Mouse (Mus musculus) kidney, embryonic 14.5 days (tissue): Measurements from ENCODE around the gene Nova2. TPM values are rescaled to one million over a fixed set of nuclear protein-coding genes. Genes with fewer than 3 reads are reported as not detected.

Experiments
- ATAC-seq: fragments of 200-750 bp; cut with Nextera tagmentation; 2 replicates; pipeline ENCODE4 v1.8.0; 2017; ENCODE audit warnings: moderate number of reproducible peaks, mild to moderate bottlenecking, moderate TSS enrichment, moderate library complexity; ENCODE audit not compliant: low FRiP score, low TSS enrichment
- H3K27ac ChIP-seq: fragments of 300-500 bp; sonication (generic); 2 replicates; pipeline ENCODE4 v1.5.1; 2014; ENCODE audit warnings: low read depth, mild to moderate bottlenecking, low read length, moderate library complexity, mixed read lengths
- H3K27me3 ChIP-seq: fragments of 300-500 bp; sonication (generic); 2 replicates; pipeline ENCODE4 v1.6.1; 2014; ENCODE audit warnings: mild to moderate bottlenecking, low read length; ENCODE audit not compliant: control insufficient read depth, insufficient read depth
- H3K36me3 ChIP-seq: fragments of 300-500 bp; sonication (generic); 2 replicates; pipeline ENCODE4 v1.6.1; 2014; ENCODE audit warnings: low read length, mixed read lengths; ENCODE audit not compliant: control insufficient read depth, insufficient read depth
- H3K4me1 ChIP-seq: fragments of 300-500 bp; sonication (generic); 2 replicates; pipeline ENCODE4 v1.6.1; 2014; ENCODE audit warnings: low read length, mixed read lengths; ENCODE audit not compliant: control insufficient read depth, insufficient read depth
- H3K4me2 ChIP-seq: fragments of 300-500 bp; sonication (generic); replicated peaks from 2 replicates; pipeline ENCODE4 v1.6.1; 2014; ENCODE audit warnings: low read depth, mild to moderate bottlenecking, low read length
- H3K4me3 ChIP-seq: fragments of 300-500 bp; sonication (generic); 2 replicates; pipeline ENCODE4 v1.5.1; 2014; ENCODE audit warnings: mild to moderate bottlenecking, low read length
- H3K9ac ChIP-seq: fragments of 300-500 bp; sonication (generic); 2 replicates; pipeline ENCODE4 v1.6.1; 2014; ENCODE audit warnings: low read depth, mild to moderate bottlenecking, low read length, moderate library complexity
- H3K9me3 ChIP-seq: fragments of 300-500 bp; sonication (generic); 2 replicates; pipeline ENCODE4 v1.6.1; 2016; ENCODE audit warnings: low read length; ENCODE audit not compliant: control insufficient read depth
- WGBS: fragments of 180-500 bp; shearing (Covaris S2); extraction: QIAGEN DNeasy Blood & Tissue Kit; methylation state at CpG from one replicate; pipeline ENCODE4 v1.1.7; 2014; 5-methylcytosine and 5-hydroxymethylcytosine counted together
- polyA plus RNA-seq: library from polyadenylated mRNA; unstranded; fragments of >200 nt; fragmentation: Nextera tagmentation; extraction: Ambion mirVana; gene quantifications from 2 replicates; pipeline ENCODE4 v1.2.1, GENCODE M21; 2014

The Nova2 gene
- polyA plus RNA-seq, 1 experiment from 2014 or later = 0.96 TPM

DNA sequence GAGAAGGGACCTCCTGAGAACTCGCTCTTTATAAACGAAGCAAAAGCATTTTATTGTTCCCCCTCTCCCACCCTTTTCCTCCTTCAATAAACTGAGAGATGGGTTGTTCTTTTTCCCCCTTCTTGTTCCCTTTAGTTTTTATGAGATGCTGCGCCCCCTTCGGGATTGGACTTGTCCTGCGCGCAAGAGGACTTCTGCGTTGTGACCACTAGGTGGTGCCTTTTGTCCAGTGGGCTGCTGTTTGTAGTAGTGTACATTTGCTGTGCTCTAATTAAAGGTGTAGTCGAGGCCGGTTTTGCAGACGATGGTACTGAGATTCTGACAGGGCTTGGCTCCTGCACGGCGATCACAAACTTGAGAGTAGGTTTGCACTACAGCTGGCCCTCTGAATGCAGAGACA, 80.8 kb downstream of the Nova2 start:
- H3K9me3 ChIP-seq = no peaks in the 10 kb centered on the region
- peaks cover 43% of the 10 kb centered on the region for H3K4me1 ChIP-seq
- no peak overlapping the region for H3K9ac ChIP-seq
- H3K4me3 ChIP-seq = peak overlapping the region; percentile 90; the same call in 1 of the 2 replicates
- 8% methylated on average over 12 of the region's 12 CpGs for WGBS
- H3K36me3 ChIP-seq = peaks cover 24% of the 10 kb centered on the region
- no peak for ATAC-seq
- H3K4me2 ChIP-seq = peak overlapping the region; percentile 98
- H3K27me3 ChIP-seq = no peaks in the 10 kb centered on the region
- H3K27ac ChIP-seq = no peak overlapping the region; the same call in 1 of the 2 replicates

DNA sequence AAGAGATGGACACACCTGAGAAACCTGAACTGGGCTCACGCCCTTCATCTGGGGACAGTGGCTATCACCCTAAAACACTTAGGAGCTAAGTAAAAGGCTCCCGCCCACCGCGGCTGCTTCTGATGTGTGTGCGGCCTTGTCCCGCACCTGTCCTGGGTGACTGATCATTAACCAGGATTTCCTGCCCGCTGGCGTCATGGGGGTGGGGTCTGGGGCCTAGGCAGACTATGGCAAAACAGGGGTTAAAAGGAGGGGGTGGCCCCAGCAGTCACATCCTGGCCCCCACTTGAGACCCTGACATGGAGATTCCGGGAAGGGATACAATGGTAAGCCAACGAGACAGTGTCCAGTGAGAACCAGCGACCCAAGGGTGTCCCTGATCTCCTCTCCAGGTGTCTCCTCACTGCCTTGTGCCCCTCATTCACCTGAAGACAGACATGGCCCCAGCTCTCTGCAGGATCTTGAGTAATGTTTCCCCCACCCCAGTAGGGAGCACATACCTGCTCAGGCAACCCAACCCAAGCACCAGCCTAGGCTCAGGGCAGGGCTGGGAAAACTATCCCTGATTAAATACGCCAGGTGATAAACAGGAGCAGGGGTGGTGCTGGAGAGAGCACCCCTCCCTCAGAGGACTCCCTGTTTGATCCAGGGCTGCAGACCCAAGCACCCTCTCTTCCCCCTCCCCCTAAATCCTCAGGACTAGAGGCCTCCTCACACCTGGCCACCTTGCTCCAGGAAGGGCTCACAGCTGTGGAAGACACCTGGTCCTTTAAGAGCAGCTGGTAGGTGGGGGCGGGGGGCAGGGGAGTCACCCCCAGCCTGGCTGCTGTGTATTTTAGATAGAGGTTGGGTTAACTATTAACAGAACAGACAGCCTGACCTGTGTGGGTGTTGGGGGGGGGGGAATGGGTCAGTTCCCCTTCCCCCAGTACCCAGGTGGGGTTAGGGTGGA, 81.6 kb downstream of the Nova2 start:
- Histone ChIP-seq H3K4me2 (peak overlapping the region; percentile 34), H3K27me3 (no peaks in the 10 kb centered on the region), H3K9me3 (no peaks in the 10 kb centered on the region), H3K4me3 (no peak overlapping the region), H3K9ac (peak overlapping the region; percentile 34; the same call in 1 of the 2 replicates), H3K4me1 (peaks cover 46% of the 10 kb centered on the region), H3K27ac (peak overlapping the region; percentile 73), H3K36me3 (peaks cover 24% of the 10 kb centered on the region)
- WGBS = 55% methylated on average over 13 of the region's 13 CpGs
- no peak for ATAC-seq

DNA sequence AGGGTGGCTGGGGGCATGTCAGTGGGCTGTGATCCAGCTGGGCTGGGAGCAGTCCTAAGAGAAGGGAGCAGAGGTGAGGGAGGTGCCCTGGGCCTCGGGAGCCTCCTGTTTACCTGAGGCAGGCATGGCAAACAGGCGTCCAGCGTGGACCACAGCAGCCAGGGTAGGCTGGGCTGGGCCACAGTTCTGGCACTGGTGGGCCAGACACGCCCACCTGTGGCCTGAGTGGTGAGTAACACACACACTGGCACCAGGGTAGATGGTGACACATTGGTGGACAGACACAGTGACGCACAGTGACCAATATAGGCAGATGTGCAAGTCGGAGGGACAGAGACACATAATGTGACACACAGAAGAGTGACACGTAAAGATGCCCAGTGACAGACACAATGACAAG, 84.9 kb downstream of the Nova2 start:
- Histone ChIP-seq H3K27ac (no peak overlapping the region), H3K4me1 (peaks cover 40% of the 10 kb centered on the region), H3K36me3 (peaks cover 18% of the 10 kb centered on the region), H3K4me2 (no peak overlapping the region), H3K27me3 (no peaks in the 10 kb centered on the region), H3K4me3 (no peak overlapping the region), H3K9me3 (no peaks in the 10 kb centered on the region), H3K9ac (no peak overlapping the region)
- ATAC-seq = no peak
- WGBS = 78% methylated on average over 7 of the region's 7 CpGs

DNA sequence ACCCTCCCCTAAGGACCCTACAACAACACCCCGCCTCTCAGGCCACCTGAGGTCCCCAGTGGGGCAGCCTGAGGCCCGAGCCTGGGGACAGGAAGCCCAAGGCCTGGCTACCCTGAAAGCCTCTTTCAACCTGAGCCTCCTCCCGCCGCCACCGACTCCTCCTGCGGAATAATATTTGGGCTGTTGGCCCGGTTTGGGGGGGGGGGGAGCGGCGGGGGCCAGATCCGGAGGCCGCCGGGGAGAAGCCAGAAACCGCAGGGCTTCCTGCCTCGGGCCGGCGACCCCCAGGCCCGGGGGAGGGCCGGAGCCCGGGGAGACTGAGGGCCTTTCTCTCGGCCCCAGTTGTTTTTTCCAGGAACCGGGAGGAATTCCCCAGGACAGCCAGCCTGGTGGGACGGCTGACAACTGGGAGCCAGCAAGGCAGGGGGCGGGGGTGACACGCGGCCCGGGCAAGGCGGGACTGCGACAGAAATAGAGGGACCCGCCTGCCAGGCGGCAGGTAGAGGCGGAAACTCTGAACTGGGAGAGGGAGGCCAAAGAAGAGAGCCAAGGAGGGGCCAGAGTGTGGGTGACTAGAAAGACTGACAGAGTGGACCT, 86.4 kb downstream of the Nova2 start:
- H3K27me3 ChIP-seq = no peaks in the 10 kb centered on the region
- peak; percentile 37; the same call in 1 of the 2 replicates for ATAC-seq
- H3K9ac ChIP-seq = peak overlapping the region; percentile 78
- H3K4me1 ChIP-seq = peaks cover 26% of the 10 kb centered on the region
- H3K4me2 ChIP-seq = peak overlapping the region; percentile 70
- H3K36me3 ChIP-seq = peaks cover 6% of the 10 kb centered on the region
- 3% methylated on average over 29 of the region's 31 CpGs for WGBS
- H3K4me3 ChIP-seq = peak overlapping the region; percentile 40
- peak overlapping the region; percentile 74 for H3K27ac ChIP-seq
- no peaks in the 10 kb centered on the region for H3K9me3 ChIP-seq

DNA sequence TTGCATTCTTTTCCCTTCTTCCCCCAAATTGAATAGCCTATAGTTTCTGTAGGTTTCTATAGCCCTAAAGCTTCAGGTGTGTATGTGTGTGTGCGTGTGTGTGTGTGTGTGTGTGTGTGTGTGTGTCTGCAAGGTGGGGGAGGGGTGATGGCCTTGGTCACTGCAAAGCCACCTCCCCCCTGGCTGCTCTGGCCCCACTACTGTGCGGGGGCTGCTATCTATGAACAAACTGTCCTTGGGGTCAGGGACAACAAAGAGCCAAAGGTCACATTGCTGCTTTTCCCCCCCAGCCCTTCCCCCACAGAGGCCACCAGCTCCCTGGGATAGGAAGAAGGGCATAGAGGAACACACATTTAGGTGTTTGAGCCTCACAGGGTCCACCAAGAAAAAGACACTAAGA, 87.2 kb downstream of the Nova2 start:
- 34% methylated on average over 2 of the region's 2 CpGs for WGBS
- Histone ChIP-seq H3K27ac (no peak overlapping the region), H3K4me1 (peaks cover 18% of the 10 kb centered on the region), H3K36me3 (no peaks in the 10 kb centered on the region), H3K9me3 (no peaks in the 10 kb centered on the region), H3K27me3 (no peaks in the 10 kb centered on the region), H3K4me2 (0 out of 2 replicates have a peak overlapping the region, but pooled peaks have one; percentile 70), H3K4me3 (peak overlapping the region; percentile 40; the same call in 1 of the 2 replicates), H3K9ac (no peak overlapping the region)
- ATAC-seq = no peak

DNA sequence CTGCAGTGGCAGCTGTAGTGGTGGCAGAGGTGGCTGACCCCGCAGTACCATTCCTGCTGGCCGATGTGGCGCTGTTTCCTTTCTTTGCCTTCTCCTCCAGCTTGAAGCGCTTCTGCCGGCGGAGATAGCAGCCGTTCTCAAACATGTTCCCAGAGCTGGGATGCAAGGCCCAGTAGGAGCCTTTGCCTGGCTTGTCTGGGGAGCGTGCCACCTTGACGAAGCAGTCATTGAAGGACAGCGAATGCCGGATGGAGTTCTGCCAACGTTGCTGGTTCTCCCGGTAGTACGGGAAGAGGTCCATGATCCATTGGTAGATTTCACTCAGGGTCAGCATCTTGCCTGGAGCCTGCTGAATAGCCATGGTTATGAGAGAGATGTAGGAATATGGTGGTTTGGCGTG, 88.8 kb downstream of the Nova2 start:
- no peak for ATAC-seq
- H3K9ac ChIP-seq = no peak overlapping the region
- H3K4me1 ChIP-seq = peaks cover 14% of the 10 kb centered on the region
- no peak overlapping the region for H3K27ac ChIP-seq
- no peaks in the 10 kb centered on the region for H3K9me3 ChIP-seq
- no peaks in the 10 kb centered on the region for H3K36me3 ChIP-seq
- 70% methylated on average over 15 of the region's 15 CpGs for WGBS
- no peak overlapping the region for H3K4me2 ChIP-seq
- H3K27me3 ChIP-seq = no peaks in the 10 kb centered on the region
- H3K4me3 ChIP-seq = no peak overlapping the region

Other genes with a start within 250 kb of the Nova2 start
- gene Psg20, start 239.7 kb upstream of the Nova2 start, polyA plus RNA-seq = not detected in 2 replicates
- not detected in 2 replicates for gene Psg22, start 207.8 kb upstream of the Nova2 start, polyA plus RNA-seq
- gene Psg19, start 127.4 kb upstream of the Nova2 start, polyA plus RNA-seq = not detected in 2 replicates
- not detected in 2 replicates for gene Psg17, start 104.3 kb upstream of the Nova2 start, polyA plus RNA-seq
- gene Mill2, start 85.9 kb upstream of the Nova2 start, polyA plus RNA-seq = 0.64 and 0.79 TPM in 2 replicates
- gene Pglyrp1, start 54.6 kb upstream of the Nova2 start, polyA plus RNA-seq = 0.77 and 1.1 TPM in 2 replicates
- 21.0 and 21.4 TPM in 2 replicates for gene Ccdc61, start 15.5 kb upstream of the Nova2 start, polyA plus RNA-seq
- not detected in 2 replicates for gene Nanos2, start 61.5 kb downstream of the Nova2 start, polyA plus RNA-seq
- 3.9 and 4.9 TPM in 2 replicates for gene Mypop, start 65.4 kb downstream of the Nova2 start, polyA plus RNA-seq
- gene Irf2bp1, start 78.2 kb downstream of the Nova2 start, polyA plus RNA-seq = 28.6 and 30.3 TPM in 2 replicates
- not detected in 2 replicates for gene Foxa3, start 97.7 kb downstream of the Nova2 start, polyA plus RNA-seq
- 26.7 and 39.4 TPM in 2 replicates for gene Sympk, start 98.5 kb downstream of the Nova2 start, polyA plus RNA-seq
- gene Rsph6a, start 128.8 kb downstream of the Nova2 start, polyA plus RNA-seq = not detected in 2 replicates
- 20.5 and 23.2 TPM in 2 replicates for gene Dmwd, start 150.3 kb downstream of the Nova2 start, polyA plus RNA-seq
- gene Dmpk, start 158.0 kb downstream of the Nova2 start, polyA plus RNA-seq = 12.1 and 14.9 TPM in 2 replicates
- gene Six5, start 168.7 kb downstream of the Nova2 start, polyA plus RNA-seq = 13.3 and 13.6 TPM in 2 replicates
- gene Gm4969, start 192.5 kb downstream of the Nova2 start, polyA plus RNA-seq = 2.3 and 4.5 TPM in 2 replicates
- 5.7 and 10.0 TPM in 2 replicates for gene Fbxo46, start 194.0 kb downstream of the Nova2 start, polyA plus RNA-seq
- gene Qpctl, start 223.4 kb downstream of the Nova2 start, polyA plus RNA-seq = 8.9 and 12.8 TPM in 2 replicates
- gene Snrpd2, start 223.8 kb downstream of the Nova2 start, polyA plus RNA-seq = 155 and 205 TPM in 2 replicates
- 0.31 and 0.45 TPM in 2 replicates for gene Gipr, start 240.2 kb downstream of the Nova2 start, polyA plus RNA-seq